ENCODE assay signal across 10 mouse cellular contexts in the genomic region with DNA sequence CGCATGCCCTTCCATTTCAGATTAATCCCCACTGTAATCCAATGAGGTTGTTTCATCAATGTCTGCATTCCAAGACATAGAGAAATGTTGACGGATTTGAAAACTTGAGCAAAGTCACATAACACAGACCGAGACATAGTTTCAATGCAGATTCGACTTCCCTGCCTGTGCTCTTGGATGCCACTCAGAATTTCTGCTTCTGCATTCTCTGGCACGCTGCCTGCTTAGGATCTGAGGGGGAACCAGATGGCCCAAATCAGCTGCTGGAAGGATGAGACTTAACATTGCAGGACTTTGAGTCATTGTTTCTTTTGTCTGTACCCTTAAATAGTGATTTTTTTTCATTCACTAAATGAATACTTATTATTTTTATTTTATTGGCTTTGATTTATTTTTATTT.
DNase-seq lines count a peak whose midpoint lies in the region; ATAC-seq and TF ChIP-seq lines count a peak whose summit lies in the region.
"Had no signal": no experiment of that assay in that cellular context is flagged by ENCODE, and none has a peak within 500 bp of the region (broad histone marks: within the 10 kb centered on the region; RNA-seq: fewer than 3 reads in every experiment).

No protein-coding gene starts in this region.

- WGBS in hindbrain, postnatal 0 days = 49% methylated on average over 5 of the region's 5 CpGs
- WGBS in hindbrain, embryonic 12.5 days = 83% methylated on average over 5 of the region's 5 CpGs

- TF ChIP-seq POLR2A in brain, embryonic 14.5 days (IDR thresholded peaks at IDR 0.05; ENCODE audit: borderline replicate concordance, extremely low read depth, insufficient read depth, insufficient read length, poor library complexity, severe bottlenecking) = no peak

- no peak for TF ChIP-seq CTCF in hindbrain, postnatal 0 days (IDR thresholded peaks at IDR 0.05; ENCODE audit: low read depth)
- TF ChIP-seq CTCF in brain, embryonic 14.5 days (IDR thresholded peaks at IDR 0.05; ENCODE audit: borderline replicate concordance, extremely low read depth, insufficient read depth, insufficient read length) = no peak
- no peak for TF ChIP-seq CTCF in gastrocnemius, adult 2 months (IDR thresholded peaks at IDR 0.05)

- H3K9ac ChIP-seq in hindbrain, postnatal 0 days (replicated peaks; ENCODE audit: low read length) = no peak overlapping the region
- no peak overlapping the region for H3K9ac ChIP-seq in hindbrain, embryonic 12.5 days
- H3K9ac ChIP-seq: heart, embryonic 13.5 days; stomach, embryonic 15.5 days had no signal

- no peak overlapping the region for H3K27ac ChIP-seq in hindbrain, postnatal 0 days
- no peak overlapping the region for H3K27ac ChIP-seq in hindbrain, embryonic 12.5 days
- H3K27ac ChIP-seq in gastrocnemius, adult 2 months = no peak overlapping the region
- H3K27ac ChIP-seq: heart, embryonic 13.5 days; stomach, embryonic 15.5 days had no signal

- peak; percentile 76 for DNase-seq in hindbrain, postnatal 0 days (ENCODE audit: low spot score)
- peak; percentile 86 for DNase-seq in brain, embryonic 14.5 days (ENCODE audit: low read depth)
- DNase-seq in frontal cortex, postnatal 36 days (ENCODE audit: low spot score in 2 of 2) = peak; percentile 57 to 70
- DNase-seq in left cerebral cortex, postnatal 4 days = peak; percentile 78
- DNase-seq in gastrocnemius, adult 8-10 months (ENCODE audit: low spot score in 2 of 2) = no peak
- DNase-seq in gastrocnemius, adult 2 months = no peak

- no peak for ATAC-seq in hindbrain, postnatal 0 days
- ATAC-seq in hindbrain, embryonic 12.5 days (ENCODE audit: low FRiP score) = no peak
- no peak for ATAC-seq in erythroid progenitor cell, adult 5-6 weeks (replicated peaks; ENCODE audit: low FRiP score, poor library complexity, severe bottlenecking)

- no peaks in the 10 kb centered on the region for H3K4me1 ChIP-seq in hindbrain, postnatal 0 days (ENCODE audit: insufficient read depth, low read length)
- H3K4me1 ChIP-seq in hindbrain, embryonic 12.5 days = no peaks in the 10 kb centered on the region
- H3K4me1 ChIP-seq: stomach, embryonic 15.5 days had no signal

- H3K4me2 ChIP-seq in hindbrain, postnatal 0 days (ENCODE audit: low read depth, low read length) = no peak overlapping the region
- no peak overlapping the region for H3K4me2 ChIP-seq in hindbrain, embryonic 12.5 days (replicated peaks)
- H3K4me2 ChIP-seq: heart, embryonic 13.5 days; stomach, embryonic 15.5 days had no signal

- intact Hi-C loops in left cerebral cortex, postnatal 4 days (cut with DNase I) = no loop called here
- intact Hi-C loops in gastrocnemius, adult 2 months (cut with DNase I) = no loop called here

- no peaks in the 10 kb centered on the region for H3K27me3 ChIP-seq in hindbrain, postnatal 0 days (ENCODE audit: insufficient read depth, low read length)
- no peaks in the 10 kb centered on the region for H3K27me3 ChIP-seq in hindbrain, embryonic 12.5 days
- H3K27me3 ChIP-seq: heart, embryonic 13.5 days; stomach, embryonic 15.5 days had no signal

- H3K36me3 ChIP-seq in hindbrain, postnatal 0 days (ENCODE audit: insufficient read depth, low read length) = no peaks in the 10 kb centered on the region
- no peaks in the 10 kb centered on the region for H3K36me3 ChIP-seq in hindbrain, embryonic 12.5 days
- H3K36me3 ChIP-seq: heart, embryonic 13.5 days; stomach, embryonic 15.5 days had no signal

- no peaks in the 10 kb centered on the region for H3K9me3 ChIP-seq in hindbrain, postnatal 0 days (ENCODE audit: low read length)
- no peaks in the 10 kb centered on the region for H3K9me3 ChIP-seq in hindbrain, embryonic 12.5 days (replicated peaks)
- H3K9me3 ChIP-seq: heart, embryonic 13.5 days; stomach, embryonic 15.5 days had no signal

- H3K4me3 ChIP-seq in hindbrain, postnatal 0 days (ENCODE audit: low read length) = no peak overlapping the region
- H3K4me3 ChIP-seq in hindbrain, embryonic 12.5 days = no peak overlapping the region
- no peak overlapping the region for H3K4me3 ChIP-seq in gastrocnemius, adult 2 months
- H3K4me3 ChIP-seq: heart, embryonic 13.5 days; stomach, embryonic 15.5 days had no signal

Comparison
In these comparisons a context has a peak if more than half of its experiments do, and no peak if none do; other contexts are left out.
1. DNase-seq: peak in hindbrain, postnatal 0 days (single experiment), brain, embryonic 14.5 days (single experiment), frontal cortex, postnatal 36 days (2 of 2) and left cerebral cortex, postnatal 4 days (single experiment); none in gastrocnemius, adult 8-10 months (0 of 2) and gastrocnemius, adult 2 months (single experiment).